Mouse (Mus musculus) midbrain, embryonic 16.5 days (tissue): Measurements from ENCODE around the gene Ep400. TPM values are rescaled to one million over a fixed set of nuclear protein-coding genes. Genes with fewer than 3 reads are reported as not detected.
A peak's percentile ranks its signal among the peaks of the same experiment; 100 is the strongest.

ENCODE experiments used
- ATAC-seq: fragments of 200-750 bp; cut with Nextera tagmentation; 2 replicates; pipeline ENCODE4 v1.8.0; 2017; ENCODE audit warnings: moderate TSS enrichment
- H3K27ac ChIP-seq: fragments of 300-500 bp; sonication (generic); 2 replicates; pipeline ENCODE4 v1.5.1; 2014; ENCODE audit warnings: mild to moderate bottlenecking, low read length, mixed read lengths
- H3K27me3 ChIP-seq: fragments of 300-500 bp; sonication (generic); 2 replicates; pipeline ENCODE4 v1.6.1; 2014; ENCODE audit warnings: low read depth, low read length, mixed read lengths; ENCODE audit not compliant: control insufficient read depth, insufficient read depth
- H3K36me3 ChIP-seq: fragments of 300-500 bp; sonication (generic); 2 replicates; pipeline ENCODE4 v1.6.1; 2014; ENCODE audit warnings: mild to moderate bottlenecking, low read length, moderate library complexity, mixed read lengths; ENCODE audit not compliant: control insufficient read depth, insufficient read depth
- H3K4me1 ChIP-seq: fragments of 300-500 bp; sonication (generic); 2 replicates; pipeline ENCODE4 v1.6.1; 2014; ENCODE audit warnings: mild to moderate bottlenecking, low read length, mixed read lengths; ENCODE audit not compliant: control insufficient read depth, insufficient read depth
- H3K4me2 ChIP-seq: fragments of 300-500 bp; sonication (generic); 2 replicates; pipeline ENCODE4 v1.6.1; 2014; ENCODE audit warnings: mild to moderate bottlenecking, low read length, mixed read lengths
- H3K4me3 ChIP-seq: fragments of 300-500 bp; sonication (generic); 2 replicates; pipeline ENCODE4 v1.5.1; 2014; ENCODE audit warnings: low read depth, mild to moderate bottlenecking, low read length, moderate library complexity, mixed read lengths
- H3K9ac ChIP-seq: fragments of 300-500 bp; sonication (generic); 2 replicates; pipeline ENCODE4 v1.6.1; 2014; ENCODE audit warnings: low read depth, low read length, mixed read lengths
- H3K9me3 ChIP-seq: fragments of 300-500 bp; sonication (generic); replicated peaks from 2 replicates; pipeline ENCODE4 v1.6.1; 2014; ENCODE audit warnings: mild to moderate bottlenecking, low read length, mixed read lengths; ENCODE audit not compliant: control insufficient read depth, poor library complexity, severe bottlenecking
- WGBS: fragments of 180-500 bp; shearing (Covaris S2); extraction: QIAGEN DNeasy Blood & Tissue Kit; methylation state at CpG from one replicate; pipeline ENCODE4 v1.1.7; 2014; 5-methylcytosine and 5-hydroxymethylcytosine counted together
- polyA plus RNA-seq: library from polyadenylated mRNA; unstranded; fragments of >200 nt; fragmentation: Nextera tagmentation; extraction: Ambion mirVana; gene quantifications from 2 replicates; pipeline ENCODE4 v1.2.1, GENCODE M21; 2015

Ep400 gene
- polyA plus RNA-seq: 51.6 and 52.6 TPM in 2 replicates

DNA sequence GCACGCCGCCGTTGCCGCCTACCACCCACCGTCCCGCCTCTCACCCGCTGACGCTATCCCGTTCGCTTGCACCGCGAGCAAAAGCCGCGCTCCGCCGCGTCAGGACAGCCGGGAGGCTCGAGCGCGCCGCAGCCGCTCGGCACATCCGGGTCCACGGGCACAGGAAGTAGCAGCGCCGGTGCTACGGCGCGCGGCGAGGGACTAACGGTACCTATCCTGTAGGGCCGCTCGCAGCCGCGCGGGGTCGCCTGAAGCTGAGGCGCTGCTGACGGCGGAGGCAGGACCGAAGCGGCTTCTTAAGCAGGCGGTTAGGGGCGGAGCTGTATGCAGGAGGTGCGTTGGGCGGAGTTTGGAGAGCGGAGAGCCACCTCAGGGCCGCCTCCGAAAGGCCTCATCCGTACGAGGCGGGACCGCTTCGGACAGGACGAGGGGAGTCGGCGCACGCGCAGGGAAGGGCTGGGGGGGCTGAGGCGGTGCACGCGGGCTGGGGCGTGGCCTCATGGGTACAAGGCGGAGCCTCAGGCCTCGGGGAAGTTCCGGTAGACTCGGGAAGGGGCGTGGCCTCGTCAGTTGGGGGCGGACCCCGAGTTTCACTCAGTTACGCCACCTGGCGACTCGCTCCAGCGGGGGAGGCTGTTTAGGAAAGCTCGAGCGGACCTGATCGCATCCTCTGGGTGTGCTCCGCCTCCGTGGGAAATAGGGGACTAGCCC, at the start of gene Ep400:
Ep400 (minus strand) TSS at position 270 of the 711 bp plus-strand sequence.
- H3K9ac ChIP-seq: peak within 1 kb of the TSS; percentile 90
- H3K4me3 ChIP-seq: peak within 1 kb of the TSS; percentile 94
- peak within 1 kb of the TSS; percentile 93 for H3K27ac ChIP-seq
- H3K4me2 ChIP-seq: peak within 1 kb of the TSS; percentile 76
- H3K4me1 ChIP-seq: peaks cover 20% of the 10 kb centered on the region
- peak; percentile 98 for ATAC-seq
- no peaks in the 10 kb centered on the region for H3K9me3 ChIP-seq
- peaks cover 12% of the 10 kb centered on the region for H3K36me3 ChIP-seq
- under 1% methylated on average over 67 of the region's 83 CpGs for WGBS
- no peaks in the 10 kb centered on the region for H3K27me3 ChIP-seq

DNA sequence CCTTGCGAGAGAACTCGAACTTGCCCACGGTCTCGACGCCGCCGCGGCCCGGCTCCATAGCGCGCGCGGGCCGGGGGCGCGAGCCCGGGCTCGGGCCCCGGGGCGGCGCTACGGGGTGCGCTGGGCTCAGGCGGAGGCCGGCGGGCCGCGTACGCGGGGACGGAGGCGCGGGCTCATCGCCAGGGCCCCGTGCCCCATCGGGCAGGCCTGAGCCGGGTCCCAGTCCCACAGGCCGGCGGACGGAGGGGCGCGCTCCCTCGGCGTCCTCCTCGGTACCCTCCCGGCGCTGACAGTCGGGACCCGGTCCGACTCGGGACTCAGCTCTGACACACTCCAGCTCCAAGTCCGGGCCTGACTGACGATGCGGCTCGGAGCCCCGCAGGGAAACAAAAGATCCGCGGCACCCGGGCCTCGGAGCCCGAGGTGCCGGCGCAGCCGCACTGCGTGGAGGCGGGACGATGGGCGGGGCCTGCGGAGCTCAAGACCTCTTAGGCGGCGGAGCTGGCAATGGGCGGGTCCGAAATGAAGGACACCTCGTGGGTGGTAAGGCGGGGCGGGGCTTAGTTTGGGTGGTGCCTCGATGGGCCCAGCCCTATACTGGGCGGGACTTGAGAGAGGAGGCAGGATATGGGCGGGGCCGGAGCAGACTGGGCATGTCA, 39.3 kb upstream of the Ep400 start, which contains the start of gene Ulk1:
Ulk1 (minus strand) TSS at position 431 of the 659 bp plus-strand sequence.
- peak within 1 kb of the TSS; percentile 83 for H3K27ac ChIP-seq
- WGBS: under 1% methylated on average over 78 of the region's 80 CpGs

DNA sequence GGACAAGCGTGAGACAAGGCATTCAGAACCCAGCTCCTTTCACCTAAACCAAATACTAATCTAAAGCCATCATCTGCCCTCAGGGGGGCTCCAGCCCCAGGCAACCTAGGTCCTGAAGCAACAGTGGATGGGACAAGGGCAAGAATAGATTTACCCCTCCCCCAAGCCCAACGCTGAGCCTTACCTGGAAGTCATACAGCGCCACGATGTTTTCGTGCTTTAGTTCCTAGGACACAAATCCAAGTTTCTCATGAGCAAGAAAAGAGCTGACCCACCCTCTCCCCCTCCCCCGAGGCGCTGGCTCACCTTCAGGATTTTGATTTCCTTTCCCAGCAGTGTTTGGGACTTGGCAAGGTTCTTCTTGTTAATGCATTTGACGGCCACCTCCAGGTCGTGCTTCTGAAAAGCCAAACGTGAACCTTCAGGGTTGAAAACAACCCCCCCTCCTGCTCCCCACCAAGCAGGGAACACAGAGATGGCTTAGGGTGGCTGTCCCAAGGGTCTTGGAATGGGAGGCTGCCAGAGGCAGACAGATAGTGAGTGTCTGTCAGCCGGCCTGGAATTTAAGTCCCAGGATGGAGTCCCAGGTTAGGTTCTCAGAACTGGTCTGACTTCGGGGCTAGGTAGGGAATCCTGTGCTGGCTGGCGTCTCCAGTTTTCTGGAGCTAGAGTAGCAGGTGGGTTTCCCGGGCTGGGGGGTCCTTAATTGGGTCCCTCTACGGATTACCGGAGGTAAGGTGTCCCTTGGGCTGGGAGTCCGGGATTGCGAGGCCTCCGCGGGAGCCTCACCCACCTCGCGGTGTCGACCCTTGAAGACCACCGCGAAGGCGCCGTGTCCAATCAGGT, 38.5 kb upstream of the Ep400 start:
- Histone ChIP-seq H3K4me2 (peak overlapping the region; percentile 78), H3K9me3 (no peaks in the 10 kb centered on the region), H3K4me1 (peaks cover 30% of the 10 kb centered on the region), H3K36me3 (no peaks in the 10 kb centered on the region; the same call in 1 of the 2 replicates), H3K27ac (peak overlapping the region; percentile 83), H3K4me3 (peak overlapping the region; percentile 88), H3K9ac (peak overlapping the region; percentile 97), H3K27me3 (no peaks in the 10 kb centered on the region)
- peak; percentile 3; the same call in 1 of the 2 replicates for ATAC-seq
- 2% methylated on average over 27 of the region's 27 CpGs for WGBS

More for the DNA sequence above, 39.3 kb upstream of the Ep400 start, which contains the start of gene Ulk1:
- peaks cover 30% of the 10 kb centered on the region for H3K4me1 ChIP-seq
- no peaks in the 10 kb centered on the region; the same call in 1 of the 2 replicates for H3K36me3 ChIP-seq
- H3K27me3 ChIP-seq: no peaks in the 10 kb centered on the region
- peak; percentile 94 for ATAC-seq
- H3K9me3 ChIP-seq: no peaks in the 10 kb centered on the region
- H3K4me2 ChIP-seq: peak within 1 kb of the TSS; percentile 78
- peak within 1 kb of the TSS; percentile 97 for H3K9ac ChIP-seq
- peak within 1 kb of the TSS; percentile 88 for H3K4me3 ChIP-seq

DNA sequence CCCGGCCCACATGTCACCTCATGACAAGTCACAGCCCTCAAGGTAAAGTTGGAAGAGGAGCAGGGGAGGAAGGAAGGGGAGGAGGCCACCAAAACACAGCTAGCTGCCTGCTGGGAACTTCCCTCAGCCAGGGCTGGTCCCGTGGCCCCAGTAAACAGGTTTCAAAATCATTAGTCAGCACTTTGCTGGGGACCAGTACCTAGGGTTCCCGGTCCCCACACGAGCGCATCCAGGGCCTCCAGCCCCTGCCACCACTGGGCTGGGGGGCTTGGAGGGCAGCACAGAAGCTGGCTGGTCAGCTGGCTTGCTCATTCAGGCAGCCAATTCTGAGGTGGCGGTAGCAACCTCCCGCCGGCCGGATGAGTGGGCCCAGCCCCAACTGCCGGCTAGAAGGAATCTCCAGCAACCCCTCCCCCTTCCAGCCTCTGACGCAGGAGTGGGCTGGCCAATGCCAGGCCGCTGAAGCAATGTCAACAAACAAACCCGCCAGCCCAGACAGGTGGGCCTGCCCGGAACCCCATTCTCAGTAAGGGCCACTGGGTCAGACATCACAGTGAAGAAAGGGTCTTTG, 37.6 kb upstream of the Ep400 start:
- no peaks in the 10 kb centered on the region for H3K27me3 ChIP-seq
- peak overlapping the region; percentile 78 for H3K4me2 ChIP-seq
- peak overlapping the region; percentile 97 for H3K9ac ChIP-seq
- peaks cover 30% of the 10 kb centered on the region for H3K4me1 ChIP-seq
- no peaks in the 10 kb centered on the region; the same call in 1 of the 2 replicates for H3K36me3 ChIP-seq
- peak; percentile 24 for ATAC-seq
- WGBS: 7% methylated on average over 14 of the region's 14 CpGs
- peak overlapping the region; percentile 33; the same call in 1 of the 2 replicates for H3K27ac ChIP-seq
- peak overlapping the region; percentile 88 for H3K4me3 ChIP-seq
- H3K9me3 ChIP-seq: no peaks in the 10 kb centered on the region

DNA sequence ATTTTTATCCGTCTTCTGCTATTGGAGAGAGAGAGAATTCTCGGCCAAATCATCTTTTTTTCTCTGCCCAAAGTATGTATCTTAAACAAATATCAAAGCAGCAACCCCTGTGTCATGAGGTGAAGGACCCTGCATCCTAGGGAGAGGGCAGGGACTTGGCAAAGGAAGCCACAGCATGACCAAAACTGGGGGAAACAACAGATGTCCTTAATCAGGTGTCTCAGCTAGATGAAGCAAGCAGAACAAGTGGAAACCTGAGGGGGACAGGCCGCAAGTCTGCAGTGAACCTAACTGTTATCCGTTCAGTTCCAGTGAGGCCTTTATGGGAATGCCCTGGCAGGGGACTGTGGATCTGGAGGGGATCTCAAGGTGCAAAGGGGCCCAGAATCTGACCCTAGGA, 36.9 kb upstream of the Ep400 start:
- ATAC-seq: no peak
- Histone ChIP-seq H3K4me3 (peak overlapping the region; percentile 88; the same call in 1 of the 2 replicates), H3K9ac (peak overlapping the region; percentile 97; the same call in 1 of the 2 replicates), H3K4me2 (peak overlapping the region; percentile 78), H3K4me1 (peaks cover 30% of the 10 kb centered on the region), H3K9me3 (no peaks in the 10 kb centered on the region), H3K36me3 (no peaks in the 10 kb centered on the region; the same call in 1 of the 2 replicates), H3K27me3 (no peaks in the 10 kb centered on the region), H3K27ac (no peak overlapping the region)
- WGBS: 86% methylated on average over 4 of the region's 4 CpGs

DNA sequence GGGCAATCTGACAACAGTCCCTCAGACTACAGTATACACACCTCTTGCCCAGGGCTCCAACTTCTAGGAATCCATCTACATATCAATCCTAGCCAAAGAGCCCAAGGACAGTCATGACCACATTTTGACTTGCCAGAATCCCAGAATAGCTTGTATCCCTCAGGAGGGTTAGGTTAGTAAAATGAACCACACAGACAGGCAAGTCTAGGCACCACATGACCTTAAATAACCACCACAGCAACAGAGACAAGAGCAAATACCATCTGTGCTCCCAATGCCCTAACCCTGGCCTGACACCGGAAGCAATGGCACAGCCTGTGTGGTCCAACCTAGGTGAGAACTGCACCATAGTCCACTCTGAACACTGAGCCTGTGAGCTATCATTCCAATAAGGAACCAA, 36.2 kb upstream of the Ep400 start:
- H3K9ac ChIP-seq: no peak overlapping the region

DNA sequence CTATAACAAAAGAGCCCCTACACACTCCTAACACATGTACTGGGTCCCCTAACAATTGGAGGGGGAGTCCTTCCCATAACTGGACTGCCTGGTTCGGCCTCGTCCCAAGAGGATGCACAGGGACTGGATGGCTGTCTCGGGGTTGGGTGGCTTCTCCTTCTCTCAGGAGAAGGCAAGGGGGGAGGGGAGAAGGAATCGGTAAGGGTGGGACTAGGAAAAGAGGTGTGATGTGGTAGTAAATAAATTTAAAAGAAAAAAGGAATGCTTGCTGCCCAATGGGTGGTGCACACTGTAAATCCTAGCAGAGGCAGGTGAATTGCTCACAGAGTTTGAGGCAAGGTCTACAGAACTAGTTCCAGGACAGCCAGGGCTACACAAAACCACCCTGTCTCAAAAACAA, 35.6 kb upstream of the Ep400 start:
- Histone ChIP-seq H3K4me2 (no peak overlapping the region), H3K4me3 (no peak overlapping the region), H3K36me3 (no peaks in the 10 kb centered on the region; the same call in 1 of the 2 replicates), H3K4me1 (peaks cover 30% of the 10 kb centered on the region), H3K27me3 (no peaks in the 10 kb centered on the region), H3K27ac (no peak overlapping the region), H3K9ac (no peak overlapping the region), H3K9me3 (no peaks in the 10 kb centered on the region)
- WGBS: 88% methylated on average over 3 of the region's 4 CpGs
- no peak for ATAC-seq

More for the DNA sequence above, 36.2 kb upstream of the Ep400 start:
- ATAC-seq: no peak
- Histone ChIP-seq H3K27me3 (no peaks in the 10 kb centered on the region), H3K4me3 (no peak overlapping the region), H3K4me2 (no peak overlapping the region), H3K9me3 (no peaks in the 10 kb centered on the region), H3K4me1 (peaks cover 30% of the 10 kb centered on the region), H3K36me3 (no peaks in the 10 kb centered on the region; the same call in 1 of the 2 replicates), H3K27ac (no peak overlapping the region)
- 93% methylated on average over 1 of the region's 1 CpGs for WGBS

DNA sequence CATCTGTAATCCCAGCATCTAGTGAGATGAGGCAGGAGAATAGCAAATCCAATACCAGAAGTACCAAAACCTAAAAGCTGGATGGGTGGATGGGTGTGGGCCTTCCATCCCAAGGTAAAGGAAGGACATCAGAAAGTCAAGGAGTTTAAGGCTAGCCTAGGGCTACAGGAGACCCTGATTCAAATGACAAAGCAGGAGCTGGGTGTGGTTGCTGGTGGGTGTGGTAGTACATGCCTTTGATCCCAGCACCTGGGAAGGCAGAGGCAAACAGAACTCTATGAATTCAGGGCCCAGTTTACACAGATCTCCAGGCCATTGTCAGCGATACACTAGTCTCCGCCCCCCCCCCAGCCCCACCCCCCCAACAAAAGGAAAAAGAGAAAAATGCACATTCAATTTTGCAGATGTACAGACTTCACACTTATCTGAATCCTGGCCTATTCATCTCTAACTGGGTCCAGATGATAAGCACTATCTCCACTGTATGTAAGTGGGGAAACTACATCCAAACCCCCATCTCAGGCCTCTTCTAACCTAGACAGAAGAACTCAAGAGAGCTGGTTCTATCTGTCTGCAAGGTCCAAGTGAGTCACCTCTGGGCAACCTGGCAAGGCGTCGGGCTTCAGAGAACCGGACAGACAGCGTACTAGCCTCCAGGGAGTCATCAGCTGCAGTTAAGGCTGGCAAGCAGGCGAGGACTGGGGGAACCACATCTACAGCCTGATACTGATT, 33.7 kb upstream of the Ep400 start:
- no peak overlapping the region for H3K4me3 ChIP-seq
- H3K9ac ChIP-seq: no peak overlapping the region
- ATAC-seq: no peak
- no peaks in the 10 kb centered on the region for H3K27me3 ChIP-seq
- H3K9me3 ChIP-seq: no peaks in the 10 kb centered on the region
- no peak overlapping the region for H3K27ac ChIP-seq
- no peak overlapping the region for H3K4me2 ChIP-seq
- peaks cover 30% of the 10 kb centered on the region for H3K4me1 ChIP-seq
- no peaks in the 10 kb centered on the region; the same call in 1 of the 2 replicates for H3K36me3 ChIP-seq
- WGBS: 93% methylated on average over 7 of the region's 7 CpGs
